Mouse (Mus musculus) lung, postnatal 14 days (tissue): ENCODE measurements at regions not wholly inside any gene's neighbourhood (a gene's known extent, or its start where the extent isn't known, plus 50 kb on each side); places are given as distances from the start of the nearest gene placed in this dataset.

Source experiments
- DNase-seq: peaks from one replicate; pipeline ENCODE4 v3.0.0; 2021

- DNase-seq = peak; percentile 93
Observed at GRCm38 (mm10) chr11:22617204-22617874, 105.5 kb downstream of the Tmem17 start.

- DNase-seq = no peak
Observed at GRCm38 (mm10) chr11:22620912-22621705, 109.2 kb downstream of the Tmem17 start.

GRCm38 (mm10) chr11:22621868-22622267 lies 110.0 kb downstream of the Tmem17 start:
- peak; percentile 15 for DNase-seq

- no peak for DNase-seq
Observed at GRCm38 (mm10) chr11:22622496-22622997, 110.7 kb downstream of the Tmem17 start.

- no peak for DNase-seq
Observed at GRCm38 (mm10) chr11:22626407-22626806, 114.5 kb downstream of the Tmem17 start.

GRCm38 (mm10) chr11:22628497-22628896 lies 116.6 kb downstream of the Tmem17 start:
- DNase-seq = no peak

- peak; percentile 51 for DNase-seq
Observed at GRCm38 (mm10) chr11:22628979-22629378, 117.1 kb downstream of the Tmem17 start.

GRCm38 (mm10) chr11:22629581-22629980 lies 117.7 kb downstream of the Tmem17 start:
- DNase-seq = peak; percentile 84

GRCm38 (mm10) chr11:22629991-22630390 lies 118.1 kb downstream of the Tmem17 start:
- DNase-seq = peak; percentile 52

- DNase-seq = no peak
Observed at GRCm38 (mm10) chr11:22630982-22631381, 119.1 kb downstream of the Tmem17 start.

- DNase-seq = peak; percentile 40
Observed at GRCm38 (mm10) chr11:22631606-22632313, 119.9 kb downstream of the Tmem17 start.

- no peak for DNase-seq
Observed at GRCm38 (mm10) chr11:22632314-22632700, 120.4 kb downstream of the Tmem17 start.

GRCm38 (mm10) chr11:22632988-22633387 lies 121.1 kb downstream of the Tmem17 start:
- peak; percentile 63 for DNase-seq

- no peak for DNase-seq
Observed at GRCm38 (mm10) chr11:22633961-22634360, 122.1 kb downstream of the Tmem17 start.

GRCm38 (mm10) chr11:22635021-22635420 lies 123.1 kb downstream of the Tmem17 start:
- no peak for DNase-seq

- DNase-seq = no peak
Observed at GRCm38 (mm10) chr11:22636321-22636720, 124.4 kb downstream of the Tmem17 start.

- peak; percentile 50 for DNase-seq
Observed at GRCm38 (mm10) chr11:22636761-22637557, 125.1 kb downstream of the Tmem17 start.

- no peak for DNase-seq
Observed at GRCm38 (mm10) chr11:22638171-22638570, 126.3 kb downstream of the Tmem17 start.

- no peak for DNase-seq
Observed at GRCm38 (mm10) chr11:22638700-22639099, 126.8 kb downstream of the Tmem17 start.

- no peak for DNase-seq
Observed at GRCm38 (mm10) chr11:22640371-22640990, 128.6 kb downstream of the Tmem17 start.

GRCm38 (mm10) chr11:22641450-22641849 lies 129.6 kb downstream of the Tmem17 start:
- DNase-seq = no peak

GRCm38 (mm10) chr11:22644010-22644625 lies 132.2 kb downstream of the Tmem17 start:
- no peak for DNase-seq
